Mouse (Mus musculus): ENCODE measurements around the gene Ccdc28b. TPM values are rescaled to one million over a fixed set of nuclear protein-coding genes. Genes with fewer than 3 reads are reported as not detected.
A peak's percentile ranks its signal among the peaks of the same experiment; 100 is the strongest.

Ccdc28b gene
- polyA plus RNA-seq, 1 experiment, result 42.3 TPM

GRCm38 (mm10) chr4:129588865-129589264 is 34.9 kb downstream of the Ccdc28b start:
- TF ChIP-seq POLR2A (IDR thresholded peaks at IDR 0.05; ENCODE audit: borderline replicate concordance, low read depth, low read length) (no peak), CTCF (IDR thresholded peaks at IDR 0.05; ENCODE audit: low read depth, low read length) (no peak)
- Histone ChIP-seq H3K4me3 (ENCODE audit: insufficient read depth, low read length) (no peak overlapping the region), H3K4me1 (ENCODE audit: control insufficient read depth, insufficient read depth, low read length) (peaks cover 6% of the 10 kb centered on the region), H3K27ac (ENCODE audit: insufficient read depth, low read depth, low read length) (no peak overlapping the region)

GRCm38 (mm10) chr4:129586943-129587342 is 36.8 kb downstream of the Ccdc28b start:
- TF ChIP-seq POLR2A (IDR thresholded peaks at IDR 0.05; ENCODE audit: borderline replicate concordance, low read depth, low read length) (no peak), CTCF (IDR thresholded peaks at IDR 0.05; ENCODE audit: low read depth, low read length) (no peak)
- Histone ChIP-seq H3K27ac (ENCODE audit: insufficient read depth, low read depth, low read length) (no peak overlapping the region), H3K4me1 (ENCODE audit: control insufficient read depth, insufficient read depth, low read length) (peaks cover 6% of the 10 kb centered on the region), H3K4me3 (ENCODE audit: insufficient read depth, low read length) (no peak overlapping the region)

- no peak overlapping the region for H3K27ac ChIP-seq (ENCODE audit: insufficient read depth, low read depth, low read length)
- no peak for TF ChIP-seq CTCF (IDR thresholded peaks at IDR 0.05; ENCODE audit: low read depth, low read length)
- no peak for TF ChIP-seq POLR2A (IDR thresholded peaks at IDR 0.05; ENCODE audit: borderline replicate concordance, low read depth, low read length)
- H3K4me1 ChIP-seq (ENCODE audit: control insufficient read depth, insufficient read depth, low read length), result peaks cover 6% of the 10 kb centered on the region
- no peak overlapping the region for H3K4me3 ChIP-seq (ENCODE audit: insufficient read depth, low read length)
These were observed 38.0 kb downstream of the Ccdc28b start for GRCm38 (mm10) chr4:129585773-129586172.

DNA sequence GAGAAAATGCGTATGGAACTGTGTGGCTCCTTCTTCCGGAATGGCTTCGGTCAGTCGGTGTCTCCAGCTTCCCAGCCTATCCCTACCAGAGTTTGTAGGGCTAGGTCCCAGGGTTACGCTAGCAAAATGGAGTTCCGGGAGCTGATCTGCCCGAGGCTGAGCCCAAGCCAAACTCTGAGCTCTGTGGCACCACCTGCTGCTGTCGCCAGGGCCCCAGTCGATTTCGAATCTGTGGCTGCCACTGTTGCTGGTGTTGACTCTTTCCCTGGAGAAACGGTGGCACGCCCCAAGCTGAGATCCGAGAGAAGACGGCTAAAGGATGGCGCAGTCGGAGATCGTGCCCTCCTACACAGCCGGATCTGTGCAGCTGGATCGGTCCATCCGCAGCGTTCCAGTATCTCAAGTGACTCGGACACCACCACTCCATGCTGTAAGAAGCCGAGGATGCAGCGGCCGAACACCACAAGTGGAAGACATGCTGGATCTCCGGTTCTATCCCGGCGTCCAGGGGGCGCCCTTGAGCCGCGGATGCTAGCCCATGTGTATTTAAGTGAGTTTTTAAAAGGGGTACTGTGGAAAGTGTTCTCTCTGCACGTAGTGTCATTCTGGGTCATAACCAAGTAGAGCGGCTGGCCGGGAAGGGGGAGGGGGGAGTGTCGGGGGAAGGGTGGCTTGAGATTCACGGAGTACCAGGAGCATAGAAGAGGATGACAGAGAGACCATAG is 38.7 kb downstream of the Ccdc28b start:
- peaks cover 10% of the 10 kb centered on the region for H3K4me1 ChIP-seq (ENCODE audit: control insufficient read depth, insufficient read depth, low read length)
- peak overlapping the region; percentile 70 for H3K4me3 ChIP-seq (ENCODE audit: insufficient read depth, low read length)
- TF ChIP-seq POLR2A (IDR thresholded peaks at IDR 0.05; ENCODE audit: borderline replicate concordance, low read depth, low read length), result no peak
- TF ChIP-seq CTCF (IDR thresholded peaks at IDR 0.05; ENCODE audit: low read depth, low read length), result peak; percentile 85
- H3K27ac ChIP-seq (ENCODE audit: insufficient read depth, low read depth, low read length), result peak overlapping the region; percentile 58

DNA sequence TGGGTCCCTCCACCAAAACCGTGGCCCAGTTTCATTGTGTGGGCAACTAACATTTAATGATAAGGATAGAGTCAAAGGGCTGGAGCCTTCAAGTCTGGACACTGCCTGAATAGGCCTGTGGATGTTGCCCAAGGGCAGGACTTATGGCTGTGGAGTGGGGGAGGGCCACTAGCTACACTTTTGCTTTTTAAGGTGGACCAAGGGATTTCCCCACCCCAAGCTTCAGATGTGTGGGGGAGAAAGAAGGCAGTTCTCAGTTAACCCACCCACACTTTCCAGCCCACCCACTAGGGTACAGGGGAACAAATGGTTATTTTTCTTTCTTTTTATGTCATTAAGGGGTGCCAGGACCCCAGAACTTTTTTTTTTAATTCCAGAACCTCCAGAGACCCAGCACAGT is 39.4 kb downstream of the Ccdc28b start:
- peak overlapping the region; percentile 58 for H3K27ac ChIP-seq (ENCODE audit: insufficient read depth, low read depth, low read length)
- no peak for TF ChIP-seq POLR2A (IDR thresholded peaks at IDR 0.05; ENCODE audit: borderline replicate concordance, low read depth, low read length)
- TF ChIP-seq CTCF (IDR thresholded peaks at IDR 0.05; ENCODE audit: low read depth, low read length), result no peak
- peaks cover 15% of the 10 kb centered on the region for H3K4me1 ChIP-seq (ENCODE audit: control insufficient read depth, insufficient read depth, low read length)
- peak overlapping the region; percentile 70; the same call in 1 of the 2 replicates for H3K4me3 ChIP-seq (ENCODE audit: insufficient read depth, low read length)

GRCm38 (mm10) chr4:129582251-129582650 is 41.5 kb downstream of the Ccdc28b start:
- no peak for TF ChIP-seq CTCF (IDR thresholded peaks at IDR 0.05; ENCODE audit: low read depth, low read length)
- no peak for TF ChIP-seq POLR2A (IDR thresholded peaks at IDR 0.05; ENCODE audit: borderline replicate concordance, low read depth, low read length)
- H3K4me3 ChIP-seq (ENCODE audit: insufficient read depth, low read length), result no peak overlapping the region
- no peak overlapping the region for H3K27ac ChIP-seq (ENCODE audit: insufficient read depth, low read depth, low read length)
- peaks cover 29% of the 10 kb centered on the region for H3K4me1 ChIP-seq (ENCODE audit: control insufficient read depth, insufficient read depth, low read length)

- no peak overlapping the region for H3K27ac ChIP-seq (ENCODE audit: insufficient read depth, low read depth, low read length)
- peaks cover 36% of the 10 kb centered on the region for H3K4me1 ChIP-seq (ENCODE audit: control insufficient read depth, insufficient read depth, low read length)
These were observed 43.4 kb downstream of the Ccdc28b start for GRCm38 (mm10) chr4:129580347-129580746.

GRCm38 (mm10) chr4:129578466-129578865 is 45.3 kb downstream of the Ccdc28b start, which contains the start of gene Fam167b:
Fam167b (minus strand) TSS chr4:129578549.
- peaks cover 36% of the 10 kb centered on the region for H3K4me1 ChIP-seq (ENCODE audit: control insufficient read depth, insufficient read depth, low read length)
- peak within 1 kb of the TSS; percentile 46 for H3K27ac ChIP-seq (ENCODE audit: insufficient read depth, low read depth, low read length)
- H3K4me3 ChIP-seq (ENCODE audit: insufficient read depth, low read length), result no peak within 1 kb of the TSS
- TF ChIP-seq CTCF (IDR thresholded peaks at IDR 0.05; ENCODE audit: low read depth, low read length), result no peak
- TF ChIP-seq POLR2A (IDR thresholded peaks at IDR 0.05; ENCODE audit: borderline replicate concordance, low read depth, low read length), result no peak

More at GRCm38 (mm10) chr4:129580347-129580746, 43.4 kb downstream of the Ccdc28b start:
- H3K4me3 ChIP-seq (ENCODE audit: insufficient read depth, low read length), result no peak overlapping the region
- TF ChIP-seq POLR2A (IDR thresholded peaks at IDR 0.05; ENCODE audit: borderline replicate concordance, low read depth, low read length) (no peak), CTCF (IDR thresholded peaks at IDR 0.05; ENCODE audit: low read depth, low read length) (no peak)

DNA sequence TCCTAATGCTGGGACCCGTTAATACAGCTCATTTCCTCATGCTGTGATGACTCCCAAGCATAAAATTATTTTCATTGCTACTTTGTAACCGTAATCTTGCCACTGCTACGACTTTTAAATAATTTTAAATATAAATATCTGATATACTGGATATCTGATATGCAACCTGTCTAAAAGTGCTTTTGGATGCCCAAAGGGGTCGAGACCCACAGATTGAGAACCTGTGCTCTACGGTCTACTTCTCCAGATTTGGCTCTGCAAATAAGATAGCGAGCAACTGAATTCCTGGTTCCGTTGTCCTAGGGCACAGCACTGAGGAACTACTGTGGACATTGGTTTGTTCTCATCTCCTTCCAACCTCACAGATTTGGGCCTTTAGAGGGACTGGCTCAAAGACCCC is 46.1 kb downstream of the Ccdc28b start:
- H3K27ac ChIP-seq (ENCODE audit: insufficient read depth, low read depth, low read length), result peak overlapping the region; percentile 46
- no peak for TF ChIP-seq CTCF (IDR thresholded peaks at IDR 0.05; ENCODE audit: low read depth, low read length)
- no peak for TF ChIP-seq POLR2A (IDR thresholded peaks at IDR 0.05; ENCODE audit: borderline replicate concordance, low read depth, low read length)
- no peak overlapping the region for H3K4me3 ChIP-seq (ENCODE audit: insufficient read depth, low read length)
- H3K4me1 ChIP-seq (ENCODE audit: control insufficient read depth, insufficient read depth, low read length), result peaks cover 36% of the 10 kb centered on the region

DNA sequence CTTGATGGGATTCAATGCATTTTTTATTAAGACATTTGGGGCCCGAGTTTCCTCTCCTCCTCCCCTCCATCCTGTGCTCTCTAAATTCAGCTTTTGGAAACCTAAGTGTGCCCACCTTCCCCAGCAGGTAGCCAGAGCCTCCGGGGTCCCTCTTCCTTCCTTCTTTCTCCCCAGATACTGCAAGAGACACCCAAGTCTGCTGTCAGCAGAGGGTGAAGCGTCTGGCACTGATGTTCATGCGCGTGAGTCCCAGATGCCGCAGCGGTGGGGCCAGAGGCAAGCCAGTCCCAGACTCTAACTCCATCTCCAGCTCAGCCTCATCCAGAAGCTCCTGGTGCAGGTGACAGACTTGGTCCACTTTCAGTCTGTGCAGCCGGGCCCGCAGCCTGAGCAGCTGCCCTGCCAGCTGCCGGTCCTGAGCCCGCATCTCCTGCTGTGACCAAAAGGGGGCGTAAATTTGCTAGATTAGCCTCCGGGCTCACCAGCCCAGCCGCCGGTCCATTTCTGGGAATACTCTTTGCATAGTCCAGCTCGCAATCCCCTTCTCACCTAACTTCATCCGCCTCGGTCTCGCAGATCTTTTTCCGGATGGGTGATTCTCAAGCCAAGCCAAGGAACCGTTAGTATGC is 46.8 kb downstream of the Ccdc28b start:
- no peak overlapping the region for H3K27ac ChIP-seq (ENCODE audit: insufficient read depth, low read depth, low read length)

More for the DNA sequence above, 46.8 kb downstream of the Ccdc28b start:
- TF ChIP-seq CTCF (IDR thresholded peaks at IDR 0.05; ENCODE audit: low read depth, low read length) (peak; percentile 62), POLR2A (IDR thresholded peaks at IDR 0.05; ENCODE audit: borderline replicate concordance, low read depth, low read length) (no peak)
- H3K4me3 ChIP-seq (ENCODE audit: insufficient read depth, low read length), result no peak overlapping the region
- H3K4me1 ChIP-seq (ENCODE audit: control insufficient read depth, insufficient read depth, low read length), result peaks cover 36% of the 10 kb centered on the region
